Mouse (Mus musculus) urinary bladder, adult 18-20 months (tissue): ENCODE measurements around the gene H6pd.

Experiments used
- DNase-seq, 2 experiments: peaks; one replicate each; pipeline ENCODE4 v3.0.0; 2022; ENCODE audit warnings: low spot score in 2 of 2, mixed read lengths in 2 of 2

H6pd gene

GRCm38 (mm10) chr4:149975291-149975690 lies 33.5 kb downstream of the H6pd start:
- no peak for DNase-seq

GRCm38 (mm10) chr4:149971393-149971792 lies 37.4 kb downstream of the H6pd start:
- no peak for DNase-seq

GRCm38 (mm10) chr4:149968526-149968925 lies 40.3 kb downstream of the H6pd start:
- DNase-seq, result no peak

- DNase-seq, result no peak
Observed at GRCm38 (mm10) chr4:149966963-149967362, 41.9 kb downstream of the H6pd start.

- DNase-seq, result peak in 1 of 2 experiments; percentile 55
Observed at GRCm38 (mm10) chr4:149966252-149966651, 42.6 kb downstream of the H6pd start.

- DNase-seq, result peak in 1 of 2 experiments; percentile 41
Observed at GRCm38 (mm10) chr4:149965672-149966071, 43.2 kb downstream of the H6pd start.

GRCm38 (mm10) chr4:149965242-149965641 lies 43.6 kb downstream of the H6pd start:
- DNase-seq, result no peak

- DNase-seq, result no peak
Observed at GRCm38 (mm10) chr4:149964770-149965169, 44.1 kb downstream of the H6pd start.

- no peak for DNase-seq
Observed at GRCm38 (mm10) chr4:149964285-149964684, 44.5 kb downstream of the H6pd start.

- DNase-seq, result no peak
Observed at GRCm38 (mm10) chr4:149960391-149960790, 48.4 kb downstream of the H6pd start.

- DNase-seq, result no peak
Observed at GRCm38 (mm10) chr4:149959816-149960215, 49.0 kb downstream of the H6pd start.

- peak; percentile 69 to 77 for DNase-seq
Observed at GRCm38 (mm10) chr4:149958566-149958965, 50.3 kb downstream of the H6pd start.

- DNase-seq, result no peak
Observed at GRCm38 (mm10) chr4:149956048-149956447, 52.8 kb downstream of the H6pd start.

- DNase-seq, result no peak
Observed at GRCm38 (mm10) chr4:149955631-149956030, 53.2 kb downstream of the H6pd start.

- peak; percentile 97 to 98 for DNase-seq
Observed at GRCm38 (mm10) chr4:149954893-149955439, 53.9 kb downstream of the H6pd start, which contains the start of gene Spsb1. Gene Spsb1, minus strand, starts transcription at chr4:149955043.

GRCm38 (mm10) chr4:149953621-149954481 lies 55.0 kb downstream of the H6pd start:
- peak; percentile 41 to 62 for DNase-seq

GRCm38 (mm10) chr4:149952201-149952600 lies 56.6 kb downstream of the H6pd start:
- DNase-seq, result no peak

- peak in 1 of 2 experiments; percentile 39 for DNase-seq
Observed at GRCm38 (mm10) chr4:149951201-149951600, 57.6 kb downstream of the H6pd start.

- DNase-seq, result no peak
Observed at GRCm38 (mm10) chr4:149949691-149950090, 59.1 kb downstream of the H6pd start.

- no peak for DNase-seq
Observed at GRCm38 (mm10) chr4:149948119-149948518, 60.7 kb downstream of the H6pd start.

GRCm38 (mm10) chr4:149947396-149947795 lies 61.4 kb downstream of the H6pd start:
- no peak for DNase-seq

GRCm38 (mm10) chr4:149945194-149945593 lies 63.6 kb downstream of the H6pd start:
- DNase-seq, result no peak

- DNase-seq, result no peak
Observed at GRCm38 (mm10) chr4:149944214-149944613, 64.6 kb downstream of the H6pd start.
